Mouse (Mus musculus) spleen, adult 2 months (tissue): ENCODE results near the gene Fam83e.

Experiments used
- CTCF ChIP-seq: fragments of 200-500 bp; IDR thresholded peaks from 2 replicates; pipeline ENCODE4 v1.5.1; 2011; ENCODE audit warnings: mild to moderate bottlenecking, inconsistent platforms; ENCODE audit not compliant: insufficient read depth, insufficient read length, insufficient replicate concordance; ENCODE audit errors: extremely low read depth
- POLR2A ChIP-seq: fragments of 200-500 bp; IDR thresholded peaks from 2 replicates; pipeline ENCODE4 v1.6.1; 2011; ENCODE audit warnings: low read depth, low read length, inconsistent platforms

DNA sequence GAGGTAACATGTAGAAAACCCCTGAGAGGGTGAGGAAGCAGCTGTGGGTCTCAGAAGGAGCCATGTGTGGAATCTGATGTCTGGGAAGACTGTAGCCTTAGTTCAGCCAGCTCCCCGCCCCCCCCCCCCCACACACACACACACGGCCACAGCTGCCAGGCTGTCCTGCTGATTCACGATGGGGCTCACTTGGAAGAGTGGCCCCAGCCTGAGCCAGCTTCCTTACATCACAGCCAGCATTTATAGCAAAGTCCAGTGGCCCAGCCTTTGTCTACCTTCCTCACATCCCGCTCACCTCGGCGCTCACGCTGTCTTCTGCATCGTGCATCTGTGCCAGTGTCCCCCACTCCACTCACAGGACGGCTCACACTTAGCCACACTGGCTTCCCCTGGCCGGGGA lies 28.4 kb downstream of the Fam83e start:
- TF ChIP-seq POLR2A = no peak
- TF ChIP-seq CTCF = no peak
